Mouse (Mus musculus): ENCODE measurements at regions not wholly inside any gene's neighbourhood (a gene's known extent, or its start where the extent isn't known, plus 50 kb on each side); places are given as distances from the start of the nearest gene placed in this dataset.

DNA sequence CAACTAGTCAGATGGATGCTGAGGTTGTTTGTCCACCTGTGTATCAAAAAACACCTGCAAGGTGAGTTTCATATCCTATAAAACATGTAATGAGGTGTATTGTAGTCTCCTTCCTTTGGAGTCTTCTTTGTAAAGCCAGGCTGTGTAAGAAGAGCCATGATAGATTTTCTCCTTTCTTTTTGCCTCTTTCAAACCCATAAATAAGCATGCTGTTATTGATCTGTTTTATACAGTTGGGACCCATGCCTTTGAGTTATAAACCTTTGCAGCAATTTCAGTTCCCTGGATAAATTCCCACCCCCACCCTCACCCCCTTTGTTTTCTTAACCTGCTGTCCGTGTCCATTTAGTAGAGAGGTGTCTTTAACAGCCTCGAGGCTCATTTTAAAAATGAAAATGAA, 131.0 kb upstream of the Rgs17 start:
- no peak for DNase-seq (ENCODE audit: low spot score in 2 of 2)

DNA sequence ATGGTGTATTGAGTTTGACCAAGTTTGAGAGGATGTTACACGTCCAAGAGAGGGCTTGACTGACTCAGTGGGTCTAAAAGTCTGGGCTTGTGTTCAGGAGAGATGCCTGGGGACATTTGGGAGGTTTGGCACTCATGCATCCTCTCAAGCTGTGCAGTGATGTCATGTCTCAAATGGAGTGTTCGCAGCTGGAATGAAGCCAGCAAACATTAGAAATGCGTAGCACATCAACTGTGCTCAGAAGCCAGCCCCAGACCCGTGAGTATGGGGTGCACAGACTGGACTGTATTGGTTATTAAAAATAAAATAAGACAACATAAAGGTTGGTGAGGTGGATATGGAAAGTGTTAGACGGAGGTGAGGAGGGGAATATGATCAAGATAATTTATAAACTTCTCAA, 121.2 kb upstream of the Rgs17 start:
- no peak for DNase-seq (ENCODE audit: low spot score in 2 of 2)

DNA sequence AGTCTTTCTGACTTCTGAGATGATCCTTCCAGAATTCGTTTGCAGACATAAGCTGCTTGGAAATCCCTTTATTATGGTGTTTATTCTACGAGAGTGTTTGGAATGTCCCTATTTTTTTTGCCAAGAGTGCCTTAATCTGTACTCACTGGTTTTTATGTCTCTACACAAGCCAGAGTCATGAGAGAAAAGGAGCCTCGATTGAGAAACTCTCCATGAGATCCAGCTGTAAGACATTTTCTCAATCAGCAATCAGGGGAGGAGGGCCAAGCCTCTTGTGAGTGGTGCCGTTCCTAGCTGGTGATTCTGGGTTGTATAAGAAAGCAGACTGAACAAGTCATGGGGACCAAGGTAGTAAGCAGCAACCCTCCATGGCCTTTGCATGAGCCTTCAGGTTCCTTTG, 117.6 kb upstream of the Rgs17 start:
- DNase-seq (ENCODE audit: low spot score in 2 of 2) = no peak

DNA sequence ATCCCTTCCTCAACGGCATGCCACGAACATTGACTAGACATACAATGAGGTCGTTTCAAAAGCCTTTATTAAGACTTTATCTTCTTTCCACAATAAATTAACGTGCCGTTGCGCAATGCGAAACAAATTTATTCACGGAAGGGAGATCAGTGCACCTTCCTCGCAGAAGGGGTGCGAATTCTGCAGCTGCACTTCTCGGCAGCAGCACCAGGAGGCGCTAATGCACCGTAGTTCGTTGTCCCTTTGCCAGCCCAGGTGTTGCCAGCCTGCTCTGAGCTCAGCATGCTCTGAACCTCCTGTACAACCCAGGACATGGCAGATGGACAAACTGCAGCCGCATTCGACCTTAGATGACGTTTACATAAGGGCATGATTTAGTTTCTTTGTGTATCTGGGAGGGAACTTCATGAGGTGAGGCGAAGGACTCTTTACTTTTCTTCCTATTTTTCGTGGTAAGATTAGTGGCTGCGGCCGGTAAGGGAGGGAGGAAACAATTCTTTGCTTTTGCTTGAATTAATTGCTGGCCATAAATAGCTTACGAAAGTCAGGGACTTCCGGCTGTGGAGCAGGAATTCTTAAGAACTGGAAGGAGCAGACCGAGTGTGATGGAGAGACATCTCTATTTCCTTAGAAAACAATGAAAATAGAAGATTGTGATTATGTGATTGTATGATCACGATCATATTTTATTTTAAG, 113.7 kb upstream of the Rgs17 start:
- peak; percentile 82 to 89 for DNase-seq (ENCODE audit: low spot score in 2 of 2)

DNA sequence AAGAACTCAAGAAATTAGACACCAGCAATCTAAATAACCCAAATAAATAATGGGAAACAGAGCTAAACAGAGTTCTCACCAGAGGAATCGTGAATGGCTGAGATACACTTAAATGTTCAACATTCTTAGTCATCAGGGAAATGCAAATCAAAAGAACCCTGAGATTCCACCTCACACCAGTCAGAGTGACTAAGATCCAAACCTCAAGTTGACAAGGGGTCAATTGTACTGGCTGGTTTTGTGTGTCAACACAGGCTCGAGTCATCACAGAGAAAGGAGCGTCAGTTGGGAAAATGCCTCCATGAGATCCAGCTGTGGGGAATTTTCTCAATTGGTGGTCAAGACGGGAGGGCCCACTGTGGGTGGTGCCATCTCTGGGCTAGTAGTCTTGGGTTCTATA, 110.3 kb upstream of the Rgs17 start:
- DNase-seq (ENCODE audit: low spot score in 2 of 2) = no peak

DNA sequence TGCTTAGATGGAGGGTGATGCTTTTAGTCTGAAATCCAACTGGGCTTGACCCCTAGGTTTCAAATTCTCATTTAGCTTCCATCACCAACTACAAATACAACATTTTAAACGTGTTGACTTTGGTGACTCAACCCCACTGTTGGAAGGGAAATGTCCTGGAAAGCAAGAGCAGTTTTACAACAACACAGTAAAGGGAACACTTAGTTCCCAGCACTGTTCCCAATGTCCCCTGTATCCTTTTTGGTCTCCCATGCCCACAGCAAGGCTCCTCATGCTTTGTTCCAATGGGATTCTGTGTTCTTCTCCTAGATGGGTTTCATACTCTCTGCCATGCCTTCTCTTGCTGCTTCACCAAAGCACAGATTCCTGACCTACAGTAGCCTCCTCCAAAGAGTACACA, 105.4 kb upstream of the Rgs17 start:
- DNase-seq (ENCODE audit: low spot score in 2 of 2) = no peak

DNA sequence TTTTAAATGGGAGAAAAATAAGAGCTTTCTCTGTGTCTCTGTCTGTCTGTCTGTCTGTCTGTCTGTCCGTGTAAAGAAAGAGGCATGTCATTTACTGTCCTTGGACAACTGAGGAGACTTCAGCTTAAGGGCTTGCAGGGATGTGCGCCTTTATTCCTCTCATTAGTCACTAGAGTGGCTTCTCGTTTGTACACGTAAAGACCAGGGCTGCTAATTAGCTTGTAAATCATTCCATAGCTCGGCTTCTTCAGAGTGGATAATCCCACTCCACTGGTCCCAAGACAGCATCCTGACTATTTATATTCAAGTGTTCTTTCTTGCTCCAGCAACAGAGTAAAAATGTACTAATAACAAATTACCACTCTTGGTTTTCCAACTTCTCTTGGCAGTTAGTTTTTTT, 104.1 kb upstream of the Rgs17 start:
- DNase-seq (ENCODE audit: low spot score in 2 of 2) = no peak

DNA sequence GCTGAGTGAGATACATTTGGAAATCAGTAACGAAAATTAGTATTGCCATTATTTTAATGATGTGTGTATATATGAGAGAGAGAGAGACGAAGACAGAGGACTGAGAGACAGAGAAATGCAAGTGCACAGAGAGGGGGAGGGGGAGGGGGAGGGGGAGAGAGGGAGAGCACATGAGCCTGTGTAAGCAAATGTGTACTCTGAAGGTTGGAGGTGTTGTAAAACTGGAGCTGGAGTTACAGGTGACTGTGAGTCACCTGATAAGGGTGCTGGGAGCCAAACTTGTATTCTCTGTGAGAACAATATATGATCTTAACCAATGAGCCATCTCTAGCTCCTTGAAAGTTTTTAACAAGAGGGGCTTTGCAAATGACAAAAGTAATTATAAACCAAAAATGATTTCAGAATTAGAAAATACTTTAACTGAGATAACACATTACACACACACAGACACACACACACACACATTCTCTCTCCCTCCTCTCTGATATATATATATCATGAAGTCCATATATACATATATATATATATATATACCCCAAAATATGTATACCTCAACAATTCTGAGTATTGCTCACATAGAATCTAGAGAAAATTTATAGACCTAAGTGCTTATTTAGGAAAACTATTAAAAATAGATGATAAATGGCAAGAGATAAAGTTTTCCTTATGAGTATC, 100.5 kb upstream of the Rgs17 start:
- DNase-seq (ENCODE audit: low spot score in 2 of 2) = no peak

DNA sequence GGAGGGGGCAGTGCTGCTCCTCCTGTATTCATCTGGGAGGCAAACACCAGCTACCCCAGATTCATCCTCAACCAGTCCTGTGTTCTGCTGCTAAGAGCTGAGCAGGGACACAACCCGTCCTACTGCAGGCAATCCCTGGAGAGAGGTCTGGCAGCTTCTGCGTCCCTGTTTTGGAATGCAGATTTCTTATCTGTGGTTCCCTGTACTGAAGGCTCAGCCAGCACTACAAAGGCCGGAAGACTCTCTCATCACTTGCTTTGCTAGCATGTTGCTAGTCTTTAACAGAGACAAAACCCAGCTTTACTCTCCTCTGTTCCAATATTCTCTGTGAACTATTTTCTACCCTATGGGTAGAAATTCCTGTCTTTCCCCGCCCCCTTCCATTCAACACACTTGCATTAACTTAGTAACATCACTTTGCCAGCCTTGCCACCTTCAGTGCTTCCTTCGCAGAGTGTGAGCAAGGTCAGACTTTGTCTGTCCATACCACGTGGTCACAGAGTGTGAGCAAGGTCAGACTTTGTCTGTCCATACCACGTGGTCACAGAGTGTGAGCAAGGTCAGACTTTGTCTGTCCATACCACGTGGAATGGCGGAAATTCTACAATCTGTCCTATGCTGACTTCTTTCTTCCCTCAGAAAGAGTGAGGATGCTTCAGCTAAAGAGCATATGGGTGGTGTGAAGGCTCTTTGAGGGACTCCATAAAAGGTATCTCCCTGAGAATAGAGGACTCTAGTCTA, 98.9 kb upstream of the Rgs17 start:
- DNase-seq (ENCODE audit: low spot score in 2 of 2) = no peak

DNA sequence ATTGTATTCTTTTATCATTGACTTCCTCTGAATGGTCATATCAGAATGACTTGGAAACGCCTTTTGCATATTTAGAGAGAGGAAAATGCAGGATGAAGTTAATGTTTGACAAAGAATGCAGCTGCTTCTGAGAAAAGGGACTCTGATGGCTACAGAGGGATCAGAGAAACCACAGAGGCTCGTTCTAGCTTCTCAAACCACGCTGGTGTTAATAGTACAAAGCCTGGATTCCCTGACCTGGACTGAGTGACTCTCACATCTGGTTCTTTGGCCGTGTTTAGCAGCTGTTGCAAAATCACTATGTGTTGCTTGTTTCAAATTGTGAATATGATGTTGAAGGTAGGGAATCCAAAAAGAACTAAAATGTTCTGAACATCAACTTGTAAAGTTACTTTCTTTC, 91.5 kb upstream of the Rgs17 start:
- no peak for DNase-seq (ENCODE audit: low spot score in 2 of 2)

DNA sequence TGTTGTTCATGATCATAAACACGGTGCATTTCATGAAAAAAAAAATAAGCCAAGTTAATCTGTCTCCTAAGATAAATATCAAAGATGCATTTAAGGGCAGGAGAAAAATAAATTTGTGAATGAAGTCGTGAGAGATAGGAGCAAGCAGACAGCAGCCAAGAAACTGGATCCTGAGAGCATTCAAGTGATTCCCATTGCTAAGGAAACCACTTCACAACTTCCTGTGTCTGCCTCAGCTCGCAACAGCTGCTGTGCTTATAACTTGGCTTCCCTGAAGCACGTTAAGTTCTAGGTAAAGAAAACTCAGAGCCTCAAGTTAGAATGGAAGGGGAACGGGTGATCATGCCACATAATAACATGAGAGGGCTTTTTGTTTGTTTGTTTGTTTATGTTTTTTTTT, 89.3 kb upstream of the Rgs17 start:
- no peak for DNase-seq (ENCODE audit: low spot score in 2 of 2)

DNA sequence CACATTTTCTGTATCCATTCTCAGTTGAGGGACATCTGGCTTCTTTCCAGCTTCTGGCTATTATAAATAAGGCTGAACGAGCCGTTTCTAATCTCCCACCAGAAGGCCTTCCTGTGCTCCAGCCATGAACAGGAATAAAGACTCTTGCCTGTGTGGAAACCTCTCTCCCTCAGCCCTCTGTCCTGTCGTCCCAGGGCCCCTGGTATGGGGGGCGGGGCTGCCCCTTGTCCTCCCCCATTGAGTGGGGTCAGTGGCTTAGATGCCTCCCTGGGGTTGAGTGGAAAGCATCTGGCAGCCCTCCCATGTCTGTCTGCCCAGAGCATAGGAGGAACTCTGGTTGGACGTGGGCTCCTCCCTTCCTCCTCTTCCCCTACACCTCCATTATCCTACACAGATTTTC, 88.8 kb upstream of the Rgs17 start:
- DNase-seq (ENCODE audit: low spot score in 2 of 2) = no peak

DNA sequence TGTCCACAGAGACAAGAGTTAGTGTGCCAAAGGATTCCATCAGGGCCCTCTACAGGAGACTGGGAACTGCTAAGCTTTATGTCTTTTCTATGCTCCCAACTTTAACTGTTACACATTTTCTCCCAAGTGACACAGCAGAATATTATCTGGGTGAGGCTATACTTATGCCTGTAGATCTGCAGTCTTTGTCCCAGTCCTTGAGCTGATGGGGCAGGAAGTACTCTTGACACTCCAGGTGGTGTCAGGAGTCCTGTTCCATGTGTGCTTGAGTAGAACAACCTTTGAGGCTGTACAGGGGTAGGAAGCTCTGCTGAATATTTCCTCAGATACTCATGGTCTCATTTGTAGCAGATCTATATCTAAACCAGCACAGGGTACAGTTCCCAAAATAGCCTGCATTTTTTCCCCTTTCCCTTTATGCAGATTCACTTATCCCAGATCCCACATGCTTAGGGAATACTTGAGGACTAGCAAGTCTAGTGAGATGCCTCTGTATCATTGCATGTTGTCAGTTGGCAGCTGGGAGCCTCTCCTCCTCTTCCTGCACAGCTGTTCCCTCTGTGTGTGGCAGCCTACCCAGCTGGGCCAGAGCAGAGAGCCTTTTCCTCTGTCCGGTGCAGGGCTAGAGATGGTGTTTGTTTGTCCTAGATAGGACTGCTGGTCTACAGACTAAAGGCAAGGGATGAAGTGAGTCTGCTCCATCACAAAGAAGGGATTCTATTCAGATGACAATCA, 85.2 kb upstream of the Rgs17 start:
- DNase-seq (ENCODE audit: low spot score in 2 of 2) = no peak

DNA sequence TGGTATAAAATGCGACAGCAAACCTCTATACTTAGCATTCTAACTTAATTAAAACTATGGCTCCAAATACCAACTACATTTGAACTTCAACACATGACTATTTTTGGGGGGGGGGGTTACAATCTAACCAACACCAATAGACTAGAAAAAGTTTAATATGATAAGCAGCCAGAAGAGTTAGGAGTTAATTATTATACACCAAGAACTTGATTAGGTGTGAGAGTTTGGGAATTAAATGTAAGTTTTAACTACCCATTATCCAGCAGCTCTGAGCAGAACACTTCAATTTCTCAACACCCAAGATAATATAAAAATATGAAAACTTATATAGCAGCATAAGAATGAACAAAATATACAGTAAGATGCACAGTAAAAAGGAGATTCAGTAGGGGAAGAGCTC, 59.2 kb upstream of the Rgs17 start:
- DNase-seq (ENCODE audit: low spot score in 2 of 2) = no peak

DNA sequence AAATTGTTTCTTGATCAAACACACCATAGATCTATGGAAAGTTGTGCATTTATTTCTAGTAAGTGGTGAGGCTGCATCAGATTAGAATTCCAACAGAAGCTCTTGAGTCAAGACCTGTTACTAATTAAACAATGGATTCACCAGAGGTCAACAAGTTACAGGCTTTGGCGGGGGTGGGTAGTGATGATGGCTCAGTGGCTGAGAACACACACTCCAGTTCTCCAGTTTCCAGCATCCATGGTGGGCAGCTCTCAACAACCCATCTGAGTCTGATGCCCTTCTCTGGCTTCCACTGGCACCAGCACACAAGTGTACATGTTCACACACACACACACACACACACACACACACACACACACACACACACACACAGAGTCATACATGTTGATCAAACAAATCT, 56.3 kb upstream of the Rgs17 start:
- DNase-seq (ENCODE audit: low spot score in 2 of 2) = no peak
